Mouse (Mus musculus) urinary bladder, adult 2 months (tissue): ENCODE measurements around the gene Sorbs1. TPM values are rescaled to one million over a fixed set of nuclear protein-coding genes. Genes with fewer than 3 reads are reported as not detected.

ENCODE experiments used
- DNase-seq: peaks from one replicate; pipeline ENCODE4 v3.0.0; 2022; ENCODE audit warnings: low spot score
- polyA plus RNA-seq: library from polyadenylated mRNA; depleted of rRNA; stranded (reverse); fragments of >200 nt; gene quantifications from 2 replicates; pipeline ENCODE4 v1.2.3, GENCODE M21; 2012

The Sorbs1 gene
- polyA plus RNA-seq, 1 experiment: 313 TPM

GRCm38 (mm10) chr19:40477445-40477941, 36.1 kb downstream of the Sorbs1 start:
- DNase-seq: no peak

DNA sequence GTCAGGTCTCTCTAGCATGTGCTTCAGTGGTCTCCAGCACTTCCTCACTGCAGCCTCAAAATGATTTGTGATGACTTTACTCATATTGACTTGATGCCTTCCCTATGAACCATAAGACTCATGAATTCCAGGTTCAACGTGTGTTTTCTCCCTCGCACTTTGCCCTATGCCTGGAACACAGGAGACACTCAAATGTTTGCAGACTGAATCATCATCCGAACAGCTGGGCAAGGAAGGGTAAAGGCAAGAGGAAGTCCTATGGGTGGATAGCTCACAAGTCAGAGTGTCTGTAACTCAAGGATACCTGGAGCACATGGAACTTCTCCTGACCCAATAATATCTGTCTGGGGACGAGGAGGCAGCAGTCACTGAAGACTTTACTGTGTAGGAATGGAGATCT, 37.1 kb downstream of the Sorbs1 start:
- DNase-seq: no peak

DNA sequence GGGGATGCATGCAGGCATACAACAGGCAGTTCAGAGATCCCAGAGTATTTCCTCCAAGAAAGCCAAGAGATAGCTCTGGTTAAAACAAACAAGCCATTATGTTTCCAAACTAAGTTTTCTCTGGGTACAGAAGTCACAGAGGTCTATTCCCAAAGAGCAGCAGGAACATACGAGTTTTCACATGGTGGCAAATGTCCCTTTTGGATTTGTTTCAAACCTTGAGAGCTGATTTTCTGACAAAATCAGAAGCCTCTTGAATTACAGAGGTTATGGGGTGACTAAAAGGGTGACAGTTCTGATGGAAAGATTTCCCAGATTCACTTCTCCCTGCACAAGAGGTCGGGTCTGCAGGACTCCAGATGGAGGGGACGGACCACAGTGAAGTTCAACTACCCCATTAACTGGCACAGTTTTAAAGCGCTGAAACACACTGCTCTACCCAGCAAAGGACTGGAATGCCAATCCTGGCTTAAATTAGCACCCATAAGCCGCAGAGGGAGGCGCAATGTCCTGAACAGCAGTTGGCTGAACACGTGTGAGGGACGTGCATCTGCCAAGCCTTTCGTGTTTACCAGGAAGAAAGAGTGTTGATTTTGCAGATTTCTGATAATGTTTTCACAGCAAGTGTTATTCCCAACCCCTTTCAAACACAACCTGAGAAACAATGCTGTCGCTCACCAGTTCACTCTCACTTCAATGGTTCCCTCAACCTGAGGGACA, 41.9 kb downstream of the Sorbs1 start:
- no peak for DNase-seq

DNA sequence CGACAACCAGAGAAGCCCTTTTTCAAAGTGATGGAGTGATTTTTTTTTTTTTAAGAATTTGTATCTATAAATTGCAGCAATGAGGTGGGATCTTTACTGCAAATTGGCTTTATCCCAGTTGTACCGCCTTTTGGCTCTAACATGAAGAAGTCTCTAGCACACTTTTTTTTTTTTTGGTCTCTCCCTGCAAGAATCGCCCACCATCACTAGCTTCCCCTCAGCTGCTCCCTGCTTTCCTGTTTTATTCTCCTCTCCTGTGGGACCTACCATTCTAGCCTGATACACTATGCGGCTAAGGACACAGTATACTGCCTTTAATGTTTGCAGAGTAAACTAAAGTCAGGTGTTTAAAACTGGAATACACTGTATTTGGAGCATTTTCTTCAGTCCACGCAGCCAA, 43.8 kb downstream of the Sorbs1 start:
- DNase-seq: no peak

- DNase-seq: no peak
These were observed 45.3 kb downstream of the Sorbs1 start for GRCm38 (mm10) chr19:40468308-40468707.

- DNase-seq: no peak
These were observed 45.8 kb downstream of the Sorbs1 start for GRCm38 (mm10) chr19:40467810-40468209.

DNA sequence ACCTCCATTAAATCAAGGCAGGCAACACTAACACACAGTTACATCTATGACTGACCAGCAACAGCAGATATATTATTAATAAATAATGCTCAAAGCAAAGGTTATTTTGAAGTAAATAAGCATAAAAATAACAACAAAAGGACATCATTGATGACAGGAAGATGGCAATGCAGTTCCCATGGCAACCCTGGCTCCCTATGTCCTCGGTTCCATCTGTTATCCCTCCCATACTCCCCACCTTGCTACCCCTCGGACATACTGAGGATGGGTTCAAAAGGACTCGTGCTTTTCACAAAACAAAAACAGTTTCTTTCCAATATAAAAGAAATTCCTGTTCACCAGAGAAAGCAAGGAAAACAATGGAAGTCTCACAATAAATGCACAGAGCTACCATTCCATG, 48.2 kb downstream of the Sorbs1 start:
- DNase-seq: no peak

DNA sequence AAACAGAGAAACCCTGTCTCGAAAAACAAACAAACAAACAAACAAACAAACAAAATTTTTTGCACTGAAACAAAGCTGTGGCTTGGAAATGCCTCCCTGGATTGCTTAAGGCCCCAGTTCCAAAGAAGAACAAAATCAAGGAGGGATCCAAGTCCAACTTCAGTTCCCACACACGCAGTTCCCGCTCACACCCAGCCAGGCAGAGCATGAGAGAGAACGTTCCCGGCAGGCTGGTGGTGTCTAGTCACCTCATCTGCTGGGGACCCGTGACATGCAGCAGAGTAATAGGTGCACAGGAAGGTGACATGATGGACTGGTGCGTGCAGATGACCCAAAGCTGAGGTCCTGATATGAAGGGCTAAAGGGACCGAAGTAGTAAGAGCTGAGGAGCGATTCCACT, 49.2 kb downstream of the Sorbs1 start:
- no peak for DNase-seq

GRCm38 (mm10) chr19:40462892-40463291, 50.7 kb downstream of the Sorbs1 start:
- DNase-seq: no peak

DNA sequence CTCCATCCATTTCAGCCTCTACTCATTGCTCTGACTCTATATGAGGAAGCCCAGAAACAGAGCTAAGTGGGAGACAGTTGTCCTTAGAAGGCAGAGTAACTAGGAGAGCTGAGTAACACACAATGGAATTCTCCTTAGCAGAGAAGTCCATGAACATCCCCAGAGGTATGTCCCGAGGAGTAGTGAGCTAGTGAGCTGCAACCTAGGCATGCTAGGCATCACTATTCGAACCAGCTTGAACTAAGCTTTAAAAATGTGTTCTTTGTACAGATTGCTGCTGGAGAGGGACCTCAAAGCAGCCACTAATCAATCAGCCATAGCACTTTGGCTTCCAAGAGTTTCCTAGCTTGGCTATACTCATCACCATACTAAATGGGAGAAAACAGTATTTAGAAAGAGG, 51.1 kb downstream of the Sorbs1 start:
- DNase-seq: no peak

DNA sequence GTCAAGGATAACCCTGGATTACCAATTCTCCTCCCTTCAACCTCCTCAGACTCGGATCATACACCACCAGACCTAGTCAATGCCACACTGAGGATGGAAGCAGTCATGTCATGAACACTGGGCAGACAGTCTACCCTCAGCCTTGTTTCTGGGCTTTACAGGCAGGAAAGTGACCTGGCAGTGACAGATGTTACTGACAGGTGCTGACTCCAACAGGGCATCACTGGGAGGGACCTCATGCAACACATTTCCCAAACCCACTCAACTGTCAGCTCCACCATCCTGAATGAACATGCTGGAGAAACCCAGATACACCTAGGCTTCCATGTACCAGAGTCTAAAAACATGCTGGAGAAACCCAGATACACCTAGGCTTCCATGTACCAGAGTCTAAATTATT, 51.9 kb downstream of the Sorbs1 start:
- DNase-seq: no peak

DNA sequence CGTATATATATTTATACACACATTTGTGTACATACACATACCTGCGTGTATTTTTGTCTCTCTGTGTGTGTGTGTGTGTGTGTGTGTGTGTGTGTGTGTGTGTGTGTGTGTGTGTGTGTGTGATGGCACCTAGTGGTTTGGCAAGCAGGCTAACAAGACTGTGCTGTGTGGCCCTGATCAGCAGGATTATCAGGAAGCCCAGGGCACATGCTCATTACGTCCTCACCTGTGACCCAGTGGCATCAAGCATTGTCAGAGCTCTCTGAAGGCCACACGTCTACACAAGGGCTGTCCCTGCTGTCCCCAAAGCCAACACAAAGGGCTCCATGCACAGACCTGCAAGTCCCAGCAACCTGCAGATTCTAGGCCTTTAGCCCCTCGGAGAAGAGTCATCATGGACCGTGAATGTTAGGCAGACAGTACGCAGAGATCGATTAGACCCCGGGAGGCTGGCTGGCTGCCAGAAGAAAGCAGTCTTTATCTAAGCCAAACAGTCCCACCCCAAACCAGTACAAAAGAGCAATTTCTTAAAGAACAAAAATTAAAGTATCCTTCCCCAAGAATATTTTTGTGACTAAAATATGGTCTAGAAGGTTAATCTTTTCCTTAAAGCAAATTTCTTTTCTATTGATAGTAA, 52.6 kb downstream of the Sorbs1 start:
- DNase-seq: no peak

GRCm38 (mm10) chr19:40459338-40459737, 54.2 kb downstream of the Sorbs1 start:
- no peak for DNase-seq

DNA sequence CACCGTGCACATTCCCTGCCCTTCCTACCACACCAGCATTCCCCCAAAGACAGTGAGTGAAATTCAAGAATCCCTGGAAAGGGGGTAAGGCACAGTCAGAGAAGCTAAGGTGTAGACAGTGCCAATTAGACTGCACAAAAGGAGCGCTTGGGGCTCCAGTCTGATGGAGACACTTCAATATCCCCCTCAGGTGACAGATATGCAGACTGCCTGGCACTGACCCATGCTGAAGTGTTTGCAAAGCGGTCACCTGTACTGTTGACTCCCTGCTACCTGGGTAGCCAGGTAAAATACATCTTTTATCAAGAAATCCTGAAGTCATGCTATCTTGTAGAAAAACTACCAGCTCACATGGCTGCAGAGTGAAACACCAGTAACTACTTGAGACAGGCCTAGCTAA, 54.8 kb downstream of the Sorbs1 start:
- no peak for DNase-seq

DNA sequence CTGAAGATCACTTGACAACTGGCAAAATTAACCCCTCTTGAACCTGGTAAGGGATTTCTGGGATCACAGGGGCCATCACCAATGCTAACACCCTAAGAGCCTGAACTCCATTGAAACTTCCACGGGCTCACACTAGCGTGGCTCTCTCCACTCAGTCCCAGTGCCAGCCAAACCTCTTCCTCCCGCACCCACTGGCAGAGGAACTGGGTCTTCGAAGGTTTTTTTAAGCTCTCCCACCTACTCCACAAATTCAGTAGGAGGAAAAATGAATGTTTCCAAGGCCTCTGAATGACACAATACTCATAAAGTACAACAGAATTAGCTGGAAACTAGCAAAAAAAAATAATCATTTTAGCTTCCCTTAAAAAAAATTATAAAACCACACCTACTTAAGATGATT, 58.3 kb downstream of the Sorbs1 start:
- no peak for DNase-seq

DNA sequence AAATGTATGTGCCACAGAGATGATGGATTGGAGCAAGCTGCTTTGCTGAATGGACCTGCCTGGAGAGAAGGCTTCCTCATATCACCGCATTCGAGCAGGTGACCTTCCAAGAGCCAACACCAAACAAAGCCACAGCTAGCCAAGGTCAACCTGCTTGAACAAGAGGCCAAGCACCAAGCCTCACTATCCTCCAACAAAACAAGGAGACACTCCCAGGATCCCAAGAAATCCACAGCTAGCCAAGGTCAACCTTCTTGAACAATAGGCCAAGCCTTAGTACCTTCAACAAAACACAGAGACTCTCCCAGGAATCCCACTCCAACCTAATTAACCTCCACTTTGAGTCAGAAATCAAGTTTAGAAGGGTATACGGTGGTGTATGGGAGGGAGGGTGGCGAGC, 59.5 kb downstream of the Sorbs1 start:
- no peak for DNase-seq

DNA sequence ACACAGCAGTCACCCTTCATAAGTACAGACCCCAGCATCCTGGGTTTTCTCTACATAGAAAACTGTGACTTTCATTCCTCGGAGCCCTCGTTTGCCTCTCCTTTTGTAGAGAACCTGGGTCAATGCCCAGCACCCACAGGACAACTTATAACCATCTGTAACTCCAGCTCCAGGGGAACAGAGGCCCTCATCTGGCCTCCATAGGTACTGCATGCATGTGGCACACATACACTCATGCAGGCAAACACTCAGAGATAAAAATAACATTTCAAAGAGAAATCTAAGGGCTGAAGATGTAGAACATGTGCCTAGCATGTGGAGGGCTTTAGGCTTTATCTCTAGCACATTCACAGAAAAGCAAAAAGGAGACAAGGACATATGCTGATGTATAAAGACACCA, 61.4 kb downstream of the Sorbs1 start:
- no peak for DNase-seq

GRCm38 (mm10) chr19:40451307-40451706, 62.3 kb downstream of the Sorbs1 start:
- no peak for DNase-seq

GRCm38 (mm10) chr19:40446525-40446924, 67.1 kb downstream of the Sorbs1 start:
- no peak for DNase-seq

GRCm38 (mm10) chr19:40442377-40442776, 71.2 kb downstream of the Sorbs1 start:
- DNase-seq: no peak

DNA sequence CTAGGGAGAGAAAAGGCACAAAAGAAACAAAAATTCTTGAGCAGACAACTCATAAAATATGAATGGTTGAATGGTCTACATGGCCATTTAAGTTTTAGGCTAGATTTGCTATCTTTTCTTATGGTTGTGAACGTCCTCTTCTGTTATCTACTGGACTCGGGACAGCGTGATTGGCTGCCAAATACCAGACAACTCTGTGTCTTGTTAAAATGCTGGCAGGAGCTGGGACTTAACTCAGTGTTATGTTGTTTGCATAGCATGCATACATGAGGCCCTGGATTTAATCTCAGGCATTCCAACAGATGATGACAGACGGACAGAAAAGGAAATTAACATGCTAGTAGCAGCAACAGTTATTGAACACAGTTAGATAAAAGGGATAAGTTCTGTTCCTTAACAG, 72.6 kb downstream of the Sorbs1 start:
- DNase-seq: no peak

- DNase-seq: no peak
These were observed 74.7 kb downstream of the Sorbs1 start for GRCm38 (mm10) chr19:40438907-40439306.

DNA sequence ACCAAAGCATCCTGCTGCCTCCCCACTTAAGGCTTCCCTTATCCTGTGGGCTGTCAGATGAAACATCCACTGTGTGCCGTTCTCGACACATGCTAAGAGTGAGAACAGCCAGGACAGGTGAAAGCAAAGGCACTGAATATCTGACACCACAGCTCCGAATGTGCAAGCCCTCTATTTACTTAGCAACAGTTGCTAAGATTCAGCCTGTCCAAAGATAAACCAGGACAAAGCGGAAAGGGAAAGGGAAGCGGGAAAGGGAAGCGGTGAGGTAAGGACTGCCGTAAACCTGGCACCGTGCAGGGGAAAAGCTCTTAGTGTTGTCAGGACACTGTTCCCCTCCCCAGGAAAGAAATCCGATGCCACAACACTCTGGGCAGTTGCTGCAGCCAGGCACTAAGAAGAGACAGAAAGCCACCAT, 75.9 kb downstream of the Sorbs1 start:
- no peak for DNase-seq
